Mouse (Mus musculus) embryonic facial prominence, embryonic 10.5 days (tissue): ENCODE measurements around the gene Coro2b. TPM values are rescaled to one million over a fixed set of nuclear protein-coding genes. Genes with fewer than 3 reads are reported as not detected.

Source experiments
- DNase-seq: peaks from one replicate; pipeline ENCODE4 v3.0.0-alpha.2; 2017; ENCODE audit warnings: low spot score
- H3K27ac ChIP-seq: fragments of 300-500 bp; sonication (generic); replicated peaks from 2 replicates; pipeline ENCODE4 v1.5.1; 2016; ENCODE audit warnings: mild to moderate bottlenecking
- H3K27me3 ChIP-seq: fragments of 300-500 bp; sonication (generic); replicated peaks from 2 replicates; pipeline ENCODE4 v1.6.1; 2016; ENCODE audit warnings: low read depth, mild to moderate bottlenecking; ENCODE audit not compliant: poor library complexity, severe bottlenecking
- H3K36me3 ChIP-seq: fragments of 300-500 bp; sonication (generic); replicated peaks from 2 replicates; pipeline ENCODE4 v1.6.1; 2016; ENCODE audit warnings: mild to moderate bottlenecking, moderate library complexity
- H3K4me1 ChIP-seq: fragments of 300-500 bp; sonication (generic); 2 replicates; pipeline ENCODE4 v1.6.1; 2016
- H3K4me3 ChIP-seq: fragments of 300-500 bp; sonication (generic); 2 replicates; pipeline ENCODE4 v1.5.1; 2016; ENCODE audit warnings: mild to moderate bottlenecking, moderate library complexity
- H3K9me3 ChIP-seq: fragments of 300-500 bp; sonication (generic); 2 replicates; pipeline ENCODE4 v1.6.1; 2016; ENCODE audit warnings: mild to moderate bottlenecking
- WGBS: fragments of 180-500 bp; shearing (Covaris S2); methylation state at CpG from one replicate; pipeline ENCODE4 v1.1.7; 2016; 5-methylcytosine and 5-hydroxymethylcytosine counted together
- polyA plus RNA-seq: library from polyadenylated mRNA; unstranded; fragments of >200 nt; fragmentation: Nextera tagmentation; extraction: Ambion mirVana; gene quantifications from 2 replicates; pipeline ENCODE4 v1.2.1, GENCODE M21; 2016

The Coro2b gene
- polyA plus RNA-seq, 1 experiment from 2014 or later: 7.6 TPM

- Histone ChIP-seq H3K36me3 (no peaks in the 10 kb centered on the region), H3K9me3 (no peaks in the 10 kb centered on the region), H3K4me1 (peaks cover 35% of the 10 kb centered on the region), H3K27me3 (no peaks in the 10 kb centered on the region), H3K4me3 (no peak overlapping the region), H3K27ac (no peak overlapping the region; the same call in 1 of the 2 replicates)
- WGBS: 51% methylated on average over 6 of the region's 6 CpGs
- DNase-seq: no peak
Observed at GRCm38 (mm10) chr9:62480898-62481642, 55.8 kb downstream of the Coro2b start.

DNA sequence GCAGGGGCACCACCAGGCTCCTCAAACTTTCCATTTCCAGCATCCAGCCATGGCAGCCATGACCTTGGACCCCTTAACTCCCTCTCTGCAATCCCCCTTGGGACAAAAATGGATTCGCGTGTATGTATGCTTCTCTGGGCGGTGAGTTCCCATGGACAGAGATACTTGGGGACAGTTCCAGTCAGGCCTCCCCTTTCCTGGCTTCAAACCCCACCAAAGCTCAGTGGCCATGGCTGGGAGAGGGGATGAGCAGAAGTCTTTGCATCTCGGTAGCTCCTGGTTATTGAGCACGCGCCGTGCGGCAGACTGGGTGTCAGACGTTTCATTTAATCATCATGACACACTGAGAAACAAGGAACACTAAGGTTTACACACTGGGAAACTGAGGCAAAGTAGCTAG is 56.7 kb downstream of the Coro2b start:
- Histone ChIP-seq H3K4me1 (peaks cover 35% of the 10 kb centered on the region), H3K27me3 (no peaks in the 10 kb centered on the region), H3K4me3 (no peak overlapping the region), H3K27ac (0 out of 2 replicates have a peak overlapping the region, but pooled peaks have one; percentile 35), H3K36me3 (no peaks in the 10 kb centered on the region), H3K9me3 (no peaks in the 10 kb centered on the region)
- DNase-seq: no peak
- 79% methylated on average over 9 of the region's 9 CpGs for WGBS

- DNase-seq: peak; percentile 40
- peak overlapping the region; percentile 52 for H3K27ac ChIP-seq
- no peak overlapping the region for H3K4me3 ChIP-seq
- WGBS: 63% methylated on average over 11 of the region's 11 CpGs
- H3K4me1 ChIP-seq: peaks cover 39% of the 10 kb centered on the region
- H3K27me3 ChIP-seq: no peaks in the 10 kb centered on the region
- no peaks in the 10 kb centered on the region for H3K9me3 ChIP-seq
- no peaks in the 10 kb centered on the region for H3K36me3 ChIP-seq
Observed at GRCm38 (mm10) chr9:62476782-62477487, 59.9 kb downstream of the Coro2b start.

DNA sequence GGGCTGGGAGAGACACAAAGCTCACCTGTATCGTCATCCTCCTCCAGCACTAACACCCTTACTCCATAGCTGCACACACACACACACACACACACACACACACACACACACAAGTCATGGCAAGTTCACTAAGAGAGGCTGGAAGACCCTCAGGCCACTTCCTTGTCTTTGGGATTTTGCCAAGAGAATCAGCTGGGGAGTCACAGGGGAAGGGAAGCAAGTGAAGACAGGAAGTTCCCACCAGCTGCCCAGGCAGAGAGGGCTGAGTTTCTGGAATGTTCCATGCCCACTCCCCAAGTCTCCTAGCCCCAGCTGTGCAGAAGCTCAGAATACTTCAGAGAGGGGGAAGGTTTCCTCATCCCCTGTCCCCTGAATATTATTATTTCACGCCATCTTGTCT is 62.6 kb downstream of the Coro2b start:
- H3K27me3 ChIP-seq: no peaks in the 10 kb centered on the region
- no peaks in the 10 kb centered on the region for H3K9me3 ChIP-seq
- 91% methylated on average over 2 of the region's 2 CpGs for WGBS
- DNase-seq: no peak
- H3K4me3 ChIP-seq: no peak overlapping the region
- peaks cover 24% of the 10 kb centered on the region for H3K4me1 ChIP-seq
- no peaks in the 10 kb centered on the region for H3K36me3 ChIP-seq
- no peak overlapping the region for H3K27ac ChIP-seq

- Histone ChIP-seq H3K9me3 (no peaks in the 10 kb centered on the region), H3K36me3 (no peaks in the 10 kb centered on the region), H3K4me1 (peaks cover 31% of the 10 kb centered on the region), H3K27me3 (no peaks in the 10 kb centered on the region), H3K27ac (no peak overlapping the region), H3K4me3 (no peak overlapping the region)
- DNase-seq: no peak
- WGBS: 88% methylated on average over 14 of the region's 14 CpGs
Observed at GRCm38 (mm10) chr9:62471541-62472189, 65.2 kb downstream of the Coro2b start.

- Histone ChIP-seq H3K36me3 (no peaks in the 10 kb centered on the region), H3K9me3 (no peaks in the 10 kb centered on the region), H3K4me3 (no peak overlapping the region), H3K27ac (0 out of 2 replicates have a peak overlapping the region, but pooled peaks have one; percentile 6), H3K27me3 (no peaks in the 10 kb centered on the region), H3K4me1 (peaks cover 31% of the 10 kb centered on the region)
- DNase-seq: no peak
- 91% methylated on average over 14 of the region's 14 CpGs for WGBS
Observed at GRCm38 (mm10) chr9:62471041-62471440, 65.8 kb downstream of the Coro2b start.

DNA sequence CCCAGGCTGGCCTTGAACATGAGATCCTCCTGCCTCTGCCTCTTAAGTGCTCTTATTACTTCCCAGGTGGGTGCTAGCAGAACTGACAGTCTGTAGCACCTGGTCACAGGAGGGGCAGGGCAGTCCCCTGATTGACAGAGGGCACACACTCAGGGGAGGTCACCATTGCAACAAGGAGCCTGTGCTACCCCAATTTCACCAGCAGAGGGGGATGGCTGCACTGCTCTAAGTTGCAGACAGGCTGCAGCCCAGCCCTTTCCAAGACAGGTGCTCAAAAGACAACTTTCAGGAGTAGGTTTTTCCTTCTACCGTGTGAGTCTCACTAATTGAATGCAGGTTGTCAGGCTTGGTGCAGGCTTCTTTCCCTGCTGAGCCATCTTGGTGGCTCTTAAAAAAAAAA is 66.4 kb downstream of the Coro2b start:
- Histone ChIP-seq H3K27ac (no peak overlapping the region), H3K27me3 (no peaks in the 10 kb centered on the region), H3K4me1 (peaks cover 31% of the 10 kb centered on the region), H3K4me3 (no peak overlapping the region), H3K36me3 (no peaks in the 10 kb centered on the region), H3K9me3 (no peaks in the 10 kb centered on the region)
- WGBS: 20% methylated on average over 1 of the region's 1 CpGs
- peak; percentile 81 for DNase-seq

GRCm38 (mm10) chr9:62469696-62470095 is 67.1 kb downstream of the Coro2b start:
- no peaks in the 10 kb centered on the region for H3K27me3 ChIP-seq
- DNase-seq: no peak
- no peaks in the 10 kb centered on the region for H3K9me3 ChIP-seq
- no peak overlapping the region for H3K4me3 ChIP-seq
- H3K36me3 ChIP-seq: no peaks in the 10 kb centered on the region
- 0 out of 2 replicates have a peak overlapping the region, but pooled peaks have one; percentile 19 for H3K27ac ChIP-seq
- WGBS: 84% methylated on average over 10 of the region's 10 CpGs
- H3K4me1 ChIP-seq: peaks cover 31% of the 10 kb centered on the region

GRCm38 (mm10) chr9:62469143-62469542 is 67.7 kb downstream of the Coro2b start:
- peaks cover 26% of the 10 kb centered on the region for H3K4me1 ChIP-seq
- H3K36me3 ChIP-seq: no peaks in the 10 kb centered on the region
- H3K27me3 ChIP-seq: no peaks in the 10 kb centered on the region
- H3K27ac ChIP-seq: peak overlapping the region; percentile 19; the same call in 1 of the 2 replicates
- WGBS: 41% methylated on average over 13 of the region's 13 CpGs
- DNase-seq: peak; percentile 43
- H3K4me3 ChIP-seq: no peak overlapping the region
- no peaks in the 10 kb centered on the region for H3K9me3 ChIP-seq

GRCm38 (mm10) chr9:62467413-62467784 is 69.4 kb downstream of the Coro2b start:
- Histone ChIP-seq H3K27me3 (no peaks in the 10 kb centered on the region), H3K4me3 (no peak overlapping the region), H3K9me3 (no peaks in the 10 kb centered on the region), H3K36me3 (no peaks in the 10 kb centered on the region), H3K27ac (peak overlapping the region; percentile 31), H3K4me1 (peaks cover 26% of the 10 kb centered on the region)
- 76% methylated on average over 1 of the region's 1 CpGs for WGBS
- no peak for DNase-seq

DNA sequence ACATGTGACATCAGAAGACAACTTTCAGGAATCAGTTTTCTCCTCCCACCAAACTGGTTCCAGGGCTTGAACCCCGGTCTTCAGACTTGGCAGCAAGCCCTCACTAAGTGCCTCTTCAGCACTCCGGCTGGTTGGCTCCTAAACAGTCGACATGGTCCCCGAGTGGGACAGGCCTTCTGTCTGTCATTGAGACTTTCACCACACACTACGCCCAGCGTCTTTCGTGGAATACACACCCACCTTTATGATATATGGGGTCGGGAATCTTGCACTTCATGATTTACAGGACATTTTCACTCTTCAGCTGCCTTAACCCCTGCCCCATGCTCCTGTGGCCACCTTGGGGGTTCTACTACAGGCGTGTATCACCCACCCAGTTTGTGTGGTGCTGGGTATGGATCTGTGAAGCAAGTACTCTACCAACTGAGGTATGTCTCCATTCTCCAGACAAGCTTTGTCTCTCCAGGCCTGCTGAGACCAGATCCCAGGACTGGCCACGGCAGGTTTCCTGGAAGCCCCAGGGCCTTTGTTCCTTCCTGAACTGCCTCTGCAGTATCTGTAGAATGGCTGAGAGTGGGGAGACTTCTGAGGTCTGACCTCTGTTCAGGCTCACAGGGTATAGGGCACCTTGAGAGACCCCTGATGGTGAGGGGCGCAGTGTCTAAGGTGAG is 70.0 kb downstream of the Coro2b start:
- WGBS: 86% methylated on average over 11 of the region's 11 CpGs
- H3K36me3 ChIP-seq: no peaks in the 10 kb centered on the region
- peak overlapping the region; percentile 31 for H3K27ac ChIP-seq
- peaks cover 26% of the 10 kb centered on the region for H3K4me1 ChIP-seq
- H3K9me3 ChIP-seq: no peaks in the 10 kb centered on the region
- no peaks in the 10 kb centered on the region for H3K27me3 ChIP-seq
- no peak overlapping the region for H3K4me3 ChIP-seq
- DNase-seq: no peak

DNA sequence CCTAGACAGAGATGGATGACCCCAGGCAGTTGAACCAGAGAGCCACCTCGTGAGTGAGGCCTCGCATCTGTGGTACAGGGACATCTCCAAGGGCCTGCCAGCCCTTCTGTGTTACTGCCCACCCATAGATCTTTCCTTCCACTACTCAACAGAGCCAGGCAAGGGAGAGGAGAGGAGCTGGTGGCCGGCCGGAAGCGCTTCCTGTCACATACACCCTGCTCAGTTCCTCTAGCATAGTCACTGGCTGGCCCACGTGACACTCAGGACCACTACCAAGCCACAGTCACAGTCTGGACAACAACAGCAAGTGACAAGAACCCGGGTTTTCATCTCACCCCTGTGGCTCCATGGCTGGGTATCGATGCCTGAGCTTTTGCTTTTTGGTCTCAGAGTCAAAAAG is 70.8 kb downstream of the Coro2b start:
- Histone ChIP-seq H3K27ac (no peak overlapping the region), H3K4me1 (peaks cover 26% of the 10 kb centered on the region), H3K36me3 (no peaks in the 10 kb centered on the region), H3K4me3 (no peak overlapping the region), H3K27me3 (no peaks in the 10 kb centered on the region), H3K9me3 (no peaks in the 10 kb centered on the region)
- WGBS: 81% methylated on average over 8 of the region's 8 CpGs
- no peak for DNase-seq
